11 mouse cellular contexts compared by ENCODE assay signal in genomic region chr5:99753843-99754242, GRCm38 (mm10). TPM values are rescaled to one million over a fixed set of nuclear protein-coding genes. Genes with fewer than 3 reads are reported as not detected.
DNase-seq lines count a peak whose midpoint lies in the region; ATAC-seq and TF ChIP-seq lines count a peak whose summit lies in the region.
"Had no signal": no experiment of that assay in that cellular context is flagged by ENCODE, and none has a peak within 500 bp of the region (broad histone marks: within the 10 kb centered on the region; RNA-seq: fewer than 3 reads in every experiment).

No protein-coding gene starts in this region.

- no peaks in the 10 kb centered on the region for H3K4me1 ChIP-seq in heart, embryonic 13.5 days
- no peaks in the 10 kb centered on the region for H3K4me1 ChIP-seq in cortical plate, adult 2 months (ENCODE audit: control insufficient read depth, insufficient read depth, low read length)

- no peak overlapping the region for H3K27ac ChIP-seq in heart, embryonic 13.5 days (replicated peaks)
- no peak overlapping the region for H3K27ac ChIP-seq in cortical plate, adult 2 months (ENCODE audit: insufficient read depth, low read length)

- WGBS in heart, embryonic 13.5 days: 68% methylated on average over 12 of the region's 12 CpGs

- no peaks in the 10 kb centered on the region for H3K27me3 ChIP-seq in heart, embryonic 13.5 days (replicated peaks)

- no peaks in the 10 kb centered on the region for H3K9me3 ChIP-seq in heart, embryonic 13.5 days

- no peak overlapping the region for H3K9ac ChIP-seq in heart, embryonic 13.5 days

- no peak overlapping the region for H3K4me3 ChIP-seq in heart, embryonic 13.5 days
- H3K4me3 ChIP-seq in cortical plate, adult 2 months (ENCODE audit: insufficient read depth, low read length): peak overlapping the region; percentile 17
- H3K4me3 ChIP-seq: erythroblast, embryonic 14.5 days had no signal

- TF ChIP-seq CTCF in cortical plate, adult 2 months (IDR thresholded peaks at IDR 0.05; ENCODE audit: extremely low read depth, insufficient read depth, low read length): no peak

- TF ChIP-seq POLR2A in cortical plate, adult 2 months (IDR thresholded peaks at IDR 0.05; ENCODE audit: extremely low read depth, insufficient read depth, low read length): no peak

- intact Hi-C loops in heart, postnatal 36 days (cut with DNase I): no loop called here
- intact Hi-C loops in left cerebral cortex, postnatal 36 days (cut with DNase I): no loop called here

- no peak for ATAC-seq in heart, embryonic 13.5 days (ENCODE audit: extremely low read depth, insufficient number of reproducible peaks, low FRiP score, low TSS enrichment)

- peak overlapping the region; percentile 24; the same call in 1 of the 2 replicates for H3K4me2 ChIP-seq in heart, embryonic 13.5 days

- DNase-seq in heart, postnatal 36 days: no peak
- DNase-seq in brain, adult 2 months (ENCODE audit: low read depth, low spot score): peak; percentile 59
- peak; percentile 12 to 18 for DNase-seq in left cerebral cortex, postnatal 36 days (ENCODE audit: low spot score in 2 of 2)
- DNase-seq in T-cell, adult 2 months (ENCODE audit: low spot score): no peak
- DNase-seq in gastrocnemius, adult 18-20 months (ENCODE audit: low spot score): no peak
- DNase-seq: heart, adult 18-20 months; kidney, postnatal 25 days; lung, postnatal 10 days had no signal

- H3K36me3 ChIP-seq in heart, embryonic 13.5 days: no peaks in the 10 kb centered on the region

RNA-seq across cellular contexts. Expression of gene Rasgef1b, which starts 25.0 kb away (rescaled TPM):
- polyA plus RNA-seq in heart, embryonic 13.5 days (2015; fragmentation: Nextera tagmentation; extraction: Ambion mirVana): 36.7 and 38.3 TPM in 2 replicates
- 10 to 100 TPM; 11.3 to 11.5 TPM for total RNA-seq in heart, postnatal 36 days (2021)
- polyA plus RNA-seq in cortical plate, adult 2 months (2012; rRNA removed): 55.4 and 63.5 TPM in 2 replicates
- total RNA-seq in left cerebral cortex, postnatal 36 days (2021): 10 to 100 TPM; 85.1 to 90.1 TPM
- total RNA-seq in gastrocnemius, adult 18-20 months (2021): under 1 TPM; 0.32 to 0.52 TPM

Comparison
In these comparisons a context has a peak if more than half of its experiments do, and no peak if none do; other contexts are left out.
1. DNase-seq: peak in brain, adult 2 months (single experiment) and left cerebral cortex, postnatal 36 days (2 of 2); none in heart, postnatal 36 days (0 of 2), T-cell, adult 2 months (single experiment) and gastrocnemius, adult 18-20 months (single experiment).
2. RNA of gene Rasgef1b, which starts 25.0 kb away (total RNA-seq): 85.1 to 90.1 TPM in left cerebral cortex, postnatal 36 days and 11.3 to 11.5 TPM in heart, postnatal 36 days; 0.32 to 0.52 TPM in gastrocnemius, adult 18-20 months; every median in the first group is over 4 times any median in the second.